Mouse (Mus musculus) E14TG2a.4 (cell line): ENCODE measurements around the gene Adgrb2.

Experiments used
- CTCF ChIP-seq: conservative IDR thresholded peaks from 2 replicates; pipeline ENCODE4 v1.5.1; 2014; ENCODE audit warnings: low read length
- POU5F1 ChIP-seq: IDR thresholded peaks from 2 replicates; pipeline ENCODE4 v1.6.1; 2014; ENCODE audit warnings: low read length, borderline replicate concordance

GRCm38 (mm10) chr4:130048203-130048479, 63.5 kb downstream of the Adgrb2 start:
- TF ChIP-seq CTCF (no peak), POU5F1 (no peak)
